Comparison of ENCODE assay signal across 9 mouse cellular contexts in the genomic region with DNA sequence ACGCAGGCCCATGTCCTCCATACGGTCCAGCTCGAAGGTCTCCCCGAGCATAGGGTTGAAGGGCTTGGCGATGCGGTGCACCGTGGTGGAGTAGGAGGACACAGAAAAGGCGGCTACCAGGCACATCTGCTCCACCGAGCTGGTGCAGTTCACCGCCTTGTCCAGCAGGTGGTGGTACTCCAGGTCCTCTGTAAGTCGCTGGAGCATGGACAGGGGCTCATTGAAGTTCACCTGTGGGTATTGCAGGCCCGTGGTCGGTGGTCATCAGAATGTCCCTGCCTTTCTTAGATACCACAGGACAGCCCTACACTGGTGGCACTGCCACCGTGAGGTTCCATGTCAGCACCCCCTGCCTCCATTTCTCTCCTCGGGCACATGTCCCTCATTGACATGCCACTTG.
DNase-seq lines count a peak whose midpoint lies in the region; ATAC-seq and TF ChIP-seq lines count a peak whose summit lies in the region.
"Had no signal": no experiment of that assay in that cellular context is flagged by ENCODE, and none has a peak within 500 bp of the region (broad histone marks: within the 10 kb centered on the region; RNA-seq: fewer than 3 reads in every experiment).

No protein-coding gene starts in this region.

- TF ChIP-seq CTCF in brain, embryonic 14.5 days (IDR thresholded peaks at IDR 0.05; ENCODE audit: borderline replicate concordance, extremely low read depth, insufficient read depth, insufficient read length): peak; percentile 85
- TF ChIP-seq CTCF in kidney, adult 2 months (conservative IDR thresholded peaks at IDR 0.05; ENCODE audit: insufficient read depth, insufficient read length, low read depth, low read length): peak; percentile 88

- 43% methylated on average over 15 of the region's 15 CpGs for WGBS in hindbrain, embryonic 14.5 days
- 36% methylated on average over 15 of the region's 15 CpGs for WGBS in hindbrain, embryonic 12.5 days
- 32% methylated on average over 15 of the region's 15 CpGs for WGBS in kidney, adult 2 months
- whole genome bisulfite sequencing in limb, embryonic 10.5 days: 43% methylated on average over 15 of the region's 15 CpGs

- H3K9ac ChIP-seq in hindbrain, embryonic 14.5 days: no peak overlapping the region
- no peak overlapping the region for H3K9ac ChIP-seq in hindbrain, embryonic 12.5 days
- H3K9ac ChIP-seq: embryonic facial prominence, embryonic 12.5 days had no signal

- H3K9me3 ChIP-seq in hindbrain, embryonic 14.5 days (ENCODE audit: control insufficient read depth, low read length): no peaks in the 10 kb centered on the region
- H3K9me3 ChIP-seq in hindbrain, embryonic 12.5 days (replicated peaks): no peaks in the 10 kb centered on the region
- no peaks in the 10 kb centered on the region for H3K9me3 ChIP-seq in limb, embryonic 10.5 days (replicated peaks)
- H3K9me3 ChIP-seq: embryonic facial prominence, embryonic 12.5 days had no signal

- H3K4me3 ChIP-seq in hindbrain, embryonic 14.5 days (replicated peaks; ENCODE audit: low read length): no peak overlapping the region
- H3K4me3 ChIP-seq in hindbrain, embryonic 12.5 days: no peak overlapping the region
- no peak overlapping the region for H3K4me3 ChIP-seq in kidney, adult 2 months (ENCODE audit: insufficient read depth, low read depth, low read length)
- H3K4me3 ChIP-seq in limb, embryonic 10.5 days: no peak overlapping the region
- H3K4me3 ChIP-seq: embryonic facial prominence, embryonic 12.5 days had no signal

- H3K36me3 ChIP-seq in hindbrain, embryonic 14.5 days (replicated peaks; ENCODE audit: control insufficient read depth, insufficient read depth): peaks cover 3% of the 10 kb centered on the region; the same call in 1 of the 2 replicates
- no peaks in the 10 kb centered on the region for H3K36me3 ChIP-seq in hindbrain, embryonic 12.5 days
- no peaks in the 10 kb centered on the region for H3K36me3 ChIP-seq in kidney, adult 2 months (ENCODE audit: control insufficient read depth, insufficient read depth, low read length)
- H3K36me3 ChIP-seq in limb, embryonic 10.5 days: no peaks in the 10 kb centered on the region
- H3K36me3 ChIP-seq: embryonic facial prominence, embryonic 12.5 days had no signal

- no peak overlapping the region for H3K4me2 ChIP-seq in hindbrain, embryonic 14.5 days (replicated peaks)
- no peak overlapping the region for H3K4me2 ChIP-seq in hindbrain, embryonic 12.5 days (replicated peaks)
- H3K4me2 ChIP-seq: embryonic facial prominence, embryonic 12.5 days had no signal

- no peaks in the 10 kb centered on the region for H3K4me1 ChIP-seq in hindbrain, embryonic 14.5 days (replicated peaks; ENCODE audit: control insufficient read depth, insufficient read depth, low read length)
- H3K4me1 ChIP-seq in hindbrain, embryonic 12.5 days: no peaks in the 10 kb centered on the region
- H3K4me1 ChIP-seq in kidney, adult 2 months (ENCODE audit: control insufficient read depth, insufficient read depth, low read length): no peaks in the 10 kb centered on the region
- no peaks in the 10 kb centered on the region for H3K4me1 ChIP-seq in limb, embryonic 10.5 days
- H3K4me1 ChIP-seq: embryonic facial prominence, embryonic 12.5 days had no signal

- TF ChIP-seq POLR2A in brain, embryonic 14.5 days (IDR thresholded peaks at IDR 0.05; ENCODE audit: borderline replicate concordance, extremely low read depth, insufficient read depth, insufficient read length, poor library complexity, severe bottlenecking): no peak
- TF ChIP-seq POLR2A in kidney, adult 2 months (IDR thresholded peaks at IDR 0.05; ENCODE audit: low read depth, low read length): no peak

- peak; percentile 69 for DNase-seq in hindbrain, embryonic 14.5 days (ENCODE audit: low spot score)
- DNase-seq in brain, embryonic 14.5 days (ENCODE audit: low read depth): peak; percentile 71
- DNase-seq in kidney, adult 2 months: peak; percentile 57
- DNase-seq in limb, embryonic 10.5 days (ENCODE audit: low spot score): peak; percentile 74
- peak; percentile 24 to 34 for DNase-seq in natural killer cell, adult 2 months (ENCODE audit: low spot score in 2 of 2)
- peak; percentile 57 for DNase-seq in testis, postnatal 14 days (ENCODE audit: low spot score)

- no peaks in the 10 kb centered on the region for H3K27me3 ChIP-seq in hindbrain, embryonic 14.5 days (ENCODE audit: control insufficient read depth, insufficient read depth, low read length)
- no peaks in the 10 kb centered on the region for H3K27me3 ChIP-seq in hindbrain, embryonic 12.5 days
- no peaks in the 10 kb centered on the region for H3K27me3 ChIP-seq in kidney, adult 2 months (replicated peaks; ENCODE audit: control insufficient read depth, insufficient read depth, low read length)
- H3K27me3 ChIP-seq in limb, embryonic 10.5 days (ENCODE audit: low read depth, poor library complexity, severe bottlenecking): no peaks in the 10 kb centered on the region
- H3K27me3 ChIP-seq: embryonic facial prominence, embryonic 12.5 days had no signal

- no peak overlapping the region for H3K27ac ChIP-seq in hindbrain, embryonic 14.5 days
- no peak overlapping the region for H3K27ac ChIP-seq in hindbrain, embryonic 12.5 days
- no peak overlapping the region for H3K27ac ChIP-seq in kidney, adult 2 months (ENCODE audit: insufficient read depth, low read depth, low read length)
- H3K27ac ChIP-seq in limb, embryonic 10.5 days: no peak overlapping the region
- H3K27ac ChIP-seq: embryonic facial prominence, embryonic 12.5 days had no signal

- ATAC-seq in hindbrain, embryonic 14.5 days (ENCODE audit: low FRiP score): peak; percentile 39; the same call in 1 of the 2 replicates
- no peak for ATAC-seq in hindbrain, embryonic 12.5 days (ENCODE audit: low FRiP score)
- ATAC-seq in erythroid progenitor cell, adult 5-6 weeks (replicated peaks; ENCODE audit: low FRiP score, poor library complexity, severe bottlenecking): peak; percentile 64; the same call in 1 of the 2 replicates
